Mouse (Mus musculus) stomach, postnatal 0 days (tissue): Measurements from ENCODE around the gene Hoxd13.

Source experiments
- CTCF ChIP-seq: IDR thresholded peaks from 2 replicates; pipeline ENCODE4 v1.5.1; 2016; ENCODE audit warnings: antibody characterized with exemption, low read depth, mild to moderate bottlenecking, moderate library complexity
- EP300 ChIP-seq: optimal IDR thresholded peaks from 2 replicates; pipeline ENCODE3; 2016; ENCODE audit warnings: antibody characterized with exemption

DNA sequence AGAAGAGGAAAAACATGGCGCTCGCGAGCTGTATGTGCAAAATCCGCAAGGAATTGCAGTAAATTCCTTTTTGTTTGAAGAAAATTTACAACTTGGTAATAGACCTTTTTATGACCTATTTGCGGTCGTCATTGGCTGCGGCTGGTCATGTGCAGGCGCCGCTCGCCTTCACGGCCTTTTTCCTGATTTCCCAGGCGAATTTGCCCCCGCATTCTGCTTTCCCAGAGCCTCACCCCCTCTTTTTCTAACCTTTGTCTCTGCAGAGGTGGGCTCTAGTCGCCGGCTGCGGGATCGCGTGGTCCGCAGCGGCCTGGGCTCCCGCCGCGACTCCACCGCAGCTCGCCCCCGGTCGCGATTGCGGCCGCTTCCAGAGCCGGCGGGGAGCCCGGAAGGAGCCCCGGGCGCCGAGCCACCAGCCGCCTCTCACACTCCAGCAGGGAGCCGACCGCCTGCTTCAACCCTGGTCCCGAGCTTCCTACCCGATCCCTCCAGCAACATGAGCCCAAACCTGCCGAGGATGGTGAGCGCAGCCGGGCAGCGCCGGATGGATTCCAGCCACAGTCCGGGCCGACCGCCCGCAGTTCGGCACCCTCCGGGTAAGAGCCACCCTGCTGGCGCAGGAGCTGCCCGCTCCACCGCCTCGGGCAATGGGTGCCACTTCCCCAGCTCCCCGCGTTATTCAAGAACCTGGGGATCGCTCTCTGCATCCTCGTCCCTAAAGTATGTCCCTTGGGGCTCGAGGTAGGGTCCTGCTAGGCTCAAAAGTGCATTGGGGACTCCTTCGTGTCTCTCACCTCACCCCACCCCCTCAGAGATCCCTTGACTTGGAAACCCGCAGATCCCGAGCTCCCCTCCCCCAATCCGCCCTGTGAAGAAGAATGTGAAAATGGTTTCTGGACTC, 43.9 kb downstream of the Hoxd13 start, which contains the start of the genes Hoxd3 and Hoxd4:
- TF ChIP-seq EP300, result no peak
- no peak for TF ChIP-seq CTCF
